Mouse (Mus musculus) intestine, postnatal 0 days (tissue): ENCODE measurements around the gene Olfr1214. TPM values are rescaled to one million over a fixed set of nuclear protein-coding genes. Genes with fewer than 3 reads are reported as not detected.
"Not testable (repeated sequence)": the region's sequence is repeated elsewhere in the genome, so short reads cannot be mapped to it uniquely, and the experiment has no call there.

ENCODE experiments used
- ATAC-seq: fragments of 200-750 bp; cut with Nextera tagmentation; 2 replicates; pipeline ENCODE4 v1.8.0; 2017; ENCODE audit warnings: mild to moderate bottlenecking, moderate TSS enrichment, moderate library complexity
- H3K27ac ChIP-seq: fragments of 300-500 bp; sonication (generic); 2 replicates; pipeline ENCODE4 v1.5.1; 2014; ENCODE audit warnings: mild to moderate bottlenecking, low read depth, low read length, moderate library complexity
- H3K27me3 ChIP-seq: fragments of 300-500 bp; sonication (generic); replicated peaks from 2 replicates; pipeline ENCODE4 v1.6.1; 2014; ENCODE audit warnings: low read length, mixed read lengths; ENCODE audit not compliant: control insufficient read depth, insufficient read depth
- H3K36me3 ChIP-seq: fragments of 300-500 bp; sonication (generic); 2 replicates; pipeline ENCODE4 v1.6.1; 2014; ENCODE audit warnings: mild to moderate bottlenecking, moderate library complexity; ENCODE audit not compliant: control insufficient read depth, insufficient read depth
- H3K4me1 ChIP-seq: fragments of 300-500 bp; sonication (generic); replicated peaks from 2 replicates; pipeline ENCODE4 v1.6.1; 2014; ENCODE audit warnings: antibody characterized with exemption, low read length, mixed read lengths; ENCODE audit not compliant: control insufficient read depth, insufficient read depth
- H3K4me2 ChIP-seq: fragments of 300-500 bp; sonication (generic); replicated peaks from 2 replicates; pipeline ENCODE4 v1.6.1; 2014; ENCODE audit warnings: low read depth, mild to moderate bottlenecking, moderate library complexity
- H3K4me3 ChIP-seq: fragments of 300-500 bp; sonication (generic); 2 replicates; pipeline ENCODE4 v1.5.1; 2014; ENCODE audit warnings: low read depth, low read length
- H3K9ac ChIP-seq: fragments of 300-500 bp; sonication (generic); 2 replicates; pipeline ENCODE4 v1.6.1; 2014; ENCODE audit warnings: mild to moderate bottlenecking, low read depth, low read length
- H3K9me3 ChIP-seq: fragments of 300-500 bp; sonication (generic); 2 replicates; pipeline ENCODE4 v1.6.1; 2016; ENCODE audit warnings: mixed run types; ENCODE audit not compliant: control insufficient read depth
- CTCF ChIP-seq: sonication (generic); IDR thresholded peaks from 2 replicates; pipeline ENCODE4 v1.5.1; 2016; ENCODE audit warnings: low read depth, mild to moderate bottlenecking, control low read depth, antibody characterized with exemption, moderate library complexity
- WGBS: fragments of 180-500 bp; shearing (Covaris S2); extraction: QIAGEN DNeasy Blood & Tissue Kit; methylation state at CpG from one replicate; pipeline ENCODE4 v1.1.7; 2014; 5-methylcytosine and 5-hydroxymethylcytosine counted together
- polyA plus RNA-seq: library from polyadenylated mRNA; unstranded; fragments of >200 nt; fragmentation: Nextera tagmentation; extraction: Ambion mirVana; gene quantifications from 2 replicates; pipeline ENCODE4 v1.2.1, GENCODE M21; 2015

The Olfr1214 gene
- polyA plus RNA-seq = not detected in 2 replicates

DNA sequence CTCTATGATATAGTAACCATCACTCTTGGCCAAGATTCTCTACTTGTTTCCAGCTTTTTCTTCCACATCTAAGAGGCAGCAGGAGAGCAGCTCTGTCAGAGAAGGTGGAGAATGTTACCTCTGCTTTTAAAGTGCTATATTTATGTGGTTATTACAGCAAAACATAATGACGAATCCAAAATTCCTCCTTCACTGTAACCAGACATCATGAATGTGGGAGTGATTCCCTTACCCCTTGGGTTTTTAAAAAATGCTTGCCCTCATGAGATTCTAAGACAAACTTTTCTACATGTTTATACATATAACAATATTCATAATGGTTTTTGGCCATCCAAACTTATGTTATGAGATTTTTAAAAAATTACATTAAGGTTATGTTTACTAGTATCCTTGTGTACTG lies at the start of gene Olfr1214:
TSS of gene Olfr1214 (minus strand) at position 101 of the 400 bp plus-strand sequence.
- ATAC-seq = no peak
- no peak within 1 kb of the TSS for H3K4me2 ChIP-seq
- no peaks in the 10 kb centered on the region for H3K9me3 ChIP-seq
- TF ChIP-seq CTCF = no peak
- no peaks in the 10 kb centered on the region for H3K36me3 ChIP-seq
- WGBS = 76% methylated on average over 1 of the region's 1 CpGs
- H3K4me3 ChIP-seq = no peak within 1 kb of the TSS
- no peaks in the 10 kb centered on the region for H3K27me3 ChIP-seq
- H3K9ac ChIP-seq = no peak within 1 kb of the TSS
- no peaks in the 10 kb centered on the region for H3K4me1 ChIP-seq
- no peak within 1 kb of the TSS for H3K27ac ChIP-seq

GRCm38 (mm10) chr2:89031965-89032364 lies 39.5 kb upstream of the Olfr1214 start, which contains the start of gene Olfr1217:
Gene Olfr1217 (minus strand): TSS chr2:89032065.
- no peak within 1 kb of the TSS for H3K9ac ChIP-seq
- no peak for TF ChIP-seq CTCF
- ATAC-seq = no peak
- H3K4me2 ChIP-seq = no peak within 1 kb of the TSS
- H3K9me3 ChIP-seq = no peaks in the 10 kb centered on the region
- H3K27me3 ChIP-seq = no peaks in the 10 kb centered on the region
- H3K4me1 ChIP-seq = no peaks in the 10 kb centered on the region
- H3K27ac ChIP-seq = no peak within 1 kb of the TSS
- WGBS = 65% methylated on average over 2 of the region's 2 CpGs
- H3K4me3 ChIP-seq = no peak within 1 kb of the TSS
- no peaks in the 10 kb centered on the region for H3K36me3 ChIP-seq

GRCm38 (mm10) chr2:89021436-89021835 lies 29.0 kb upstream of the Olfr1214 start:
- not testable (repeated sequence) for H3K27me3 ChIP-seq, H3K4me3 ChIP-seq, H3K4me2 ChIP-seq, H3K9me3 ChIP-seq, H3K27ac ChIP-seq, H3K36me3 ChIP-seq, H3K9ac ChIP-seq, ATAC-seq, H3K4me1 ChIP-seq
- 65% methylated on average over 3 of the region's 3 CpGs for WGBS

DNA sequence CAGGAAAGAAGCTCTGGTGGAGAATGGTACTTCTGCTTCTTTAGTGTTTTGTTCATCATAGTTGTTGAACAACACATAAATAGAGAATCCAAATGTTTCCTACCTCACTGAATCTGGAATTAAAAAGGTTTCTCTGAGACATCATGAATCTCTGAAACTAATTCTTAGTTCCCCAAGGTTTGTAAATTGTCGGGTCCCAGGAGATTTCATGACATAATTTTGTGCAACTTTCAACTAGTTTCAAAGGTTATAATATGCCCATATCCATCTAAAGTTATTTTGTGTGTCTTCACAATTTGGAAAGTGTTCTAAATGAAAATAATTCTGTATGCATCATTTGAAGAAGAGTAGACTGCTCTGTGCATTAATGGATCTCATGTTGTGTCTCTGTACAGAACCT lies 25.8 kb upstream of the Olfr1214 start, which contains the start of gene Olfr1216:
TSS of gene Olfr1216 (minus strand) at position 101 of the 400 bp plus-strand sequence.
- no peak for TF ChIP-seq CTCF
- no peak within 1 kb of the TSS for H3K27ac ChIP-seq
- H3K4me1 ChIP-seq = no peaks in the 10 kb centered on the region
- 82% methylated on average over 1 of the region's 1 CpGs for WGBS
- H3K4me3 ChIP-seq = no peak within 1 kb of the TSS
- no peaks in the 10 kb centered on the region for H3K36me3 ChIP-seq
- ATAC-seq = no peak
- no peak within 1 kb of the TSS for H3K4me2 ChIP-seq
- H3K27me3 ChIP-seq = no peaks in the 10 kb centered on the region
- no peak within 1 kb of the TSS for H3K9ac ChIP-seq
- no peaks in the 10 kb centered on the region for H3K9me3 ChIP-seq

DNA sequence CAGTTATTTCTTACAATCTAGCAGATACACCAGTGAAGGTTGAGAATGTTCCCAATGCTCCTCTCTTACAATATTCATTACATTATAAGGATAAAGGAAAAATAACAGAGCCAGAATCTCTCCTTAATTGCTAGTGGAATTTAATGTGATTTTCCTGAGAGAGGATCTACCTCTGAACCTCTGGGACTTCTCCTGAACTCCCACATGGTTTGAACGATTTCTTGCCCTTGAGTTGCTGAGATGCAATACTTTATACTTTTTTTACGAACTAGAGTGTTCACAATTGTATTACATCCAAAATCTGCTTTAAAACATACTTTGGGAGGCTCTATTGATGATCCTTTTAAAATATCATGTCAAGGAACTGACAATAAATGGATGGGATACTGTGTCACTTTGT lies 14.4 kb upstream of the Olfr1214 start, which contains the start of gene Olfr1215:
TSS of gene Olfr1215 (minus strand) at position 101 of the 400 bp plus-strand sequence.
- Histone ChIP-seq H3K4me1 (no peaks in the 10 kb centered on the region), H3K36me3 (no peaks in the 10 kb centered on the region), H3K9me3 (no peaks in the 10 kb centered on the region), H3K27me3 (no peaks in the 10 kb centered on the region), H3K4me2 (no peak within 1 kb of the TSS), H3K9ac (no peak within 1 kb of the TSS), H3K4me3 (no peak within 1 kb of the TSS), H3K27ac (no peak within 1 kb of the TSS)
- TF ChIP-seq CTCF = no peak
- no peak for ATAC-seq
- 74% methylated on average over 2 of the region's 2 CpGs for WGBS

- Histone ChIP-seq H3K36me3 (no peaks in the 10 kb centered on the region), H3K27ac (no peak within 1 kb of the TSS), H3K27me3 (no peaks in the 10 kb centered on the region), H3K4me1 (no peaks in the 10 kb centered on the region), H3K4me2 (no peak within 1 kb of the TSS), H3K9me3 (no peaks in the 10 kb centered on the region), H3K9ac (no peak within 1 kb of the TSS), H3K4me3 (no peak within 1 kb of the TSS)
- WGBS = 78% methylated on average over 1 of the region's 1 CpGs
- no peak for ATAC-seq
- no peak for TF ChIP-seq CTCF
Measured at GRCm38 (mm10) chr2:88980181-88980580, 12.3 kb downstream of the Olfr1214 start, which contains the start of gene Gm13762. Gene Gm13762 (minus strand): TSS chr2:88980281.

DNA sequence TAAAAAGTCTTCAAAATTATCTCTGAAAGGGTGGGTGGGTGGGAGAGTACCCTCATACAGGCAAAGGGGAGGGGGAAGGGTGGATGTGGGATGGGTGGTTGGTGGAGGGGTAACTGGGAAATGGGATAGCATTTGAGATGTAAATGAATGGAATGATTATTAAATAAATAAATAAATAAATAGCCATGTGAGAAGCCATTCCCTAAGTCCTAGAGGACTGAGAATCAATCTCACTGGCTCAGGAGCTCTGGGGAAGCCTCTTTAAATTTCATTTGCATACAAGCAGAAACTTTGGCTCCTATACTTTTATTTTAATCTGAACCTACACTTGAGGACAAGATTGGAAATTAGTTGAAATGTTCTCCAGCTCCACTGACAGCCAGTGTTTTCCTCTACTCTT lies 38.8 kb downstream of the Olfr1214 start, which contains the start of gene Olfr1212:
TSS of gene Olfr1212 (plus strand) at position 301 of the 400 bp plus-strand sequence.
- H3K27me3 ChIP-seq = no peaks in the 10 kb centered on the region
- H3K27ac ChIP-seq = no peak within 1 kb of the TSS
- H3K9ac ChIP-seq = no peak within 1 kb of the TSS
- H3K4me1 ChIP-seq = no peaks in the 10 kb centered on the region
- no peak within 1 kb of the TSS for H3K4me2 ChIP-seq
- H3K4me3 ChIP-seq = no peak within 1 kb of the TSS
- H3K9me3 ChIP-seq = no peaks in the 10 kb centered on the region
- ATAC-seq = no peak
- TF ChIP-seq CTCF = no peak
- H3K36me3 ChIP-seq = no peaks in the 10 kb centered on the region
